Mouse (Mus musculus) heart, adult 18-20 months (tissue): ENCODE results near the gene Dbr1. TPM values are rescaled to one million over a fixed set of nuclear protein-coding genes. Genes with fewer than 3 reads are reported as not detected.
A peak's percentile ranks its signal among the peaks of the same experiment; 100 is the strongest.
"Not testable (repeated sequence)": the region's sequence is repeated elsewhere in the genome, so short reads cannot be mapped to it uniquely, and the experiment has no call there.

Source experiments
- DNase-seq, 2 experiments: peaks; one replicate each; pipeline ENCODE4 v3.0.0; 2021 to 2022; ENCODE audit warnings: mixed read lengths in 1 of 2
- long read RNA-seq, 2 experiments: library from polyadenylated mRNA; stranded (forward); transcript quantifications; one replicate each; pipeline ENCODE4 v2.0.0; 2021
- total RNA-seq, 2 experiments: library from RNA; stranded (reverse); gene quantifications; 2 replicates each; pipeline ENCODE4 v1.2.3; 2021

Gene Dbr1
- 1 to 10 TPM; 5.6 to 6.9 TPM for total RNA-seq
- long read RNA-seq, experiment 1, transcript Dbr1-201 (8 exons, 2,261 nt): major isoform, 6 of 7 reads
- long read RNA-seq, experiment 1, partial matches to known transcripts: 0 of 7 reads
- long read RNA-seq, experiment 1, other reads (novel, unspliced or antisense): 1 of 7 reads
- long read RNA-seq, experiment 2, partial matches to known transcripts: 0 of 3 reads
- long read RNA-seq, experiment 2, other reads (novel, unspliced or antisense): 1 of 3 reads

DNA sequence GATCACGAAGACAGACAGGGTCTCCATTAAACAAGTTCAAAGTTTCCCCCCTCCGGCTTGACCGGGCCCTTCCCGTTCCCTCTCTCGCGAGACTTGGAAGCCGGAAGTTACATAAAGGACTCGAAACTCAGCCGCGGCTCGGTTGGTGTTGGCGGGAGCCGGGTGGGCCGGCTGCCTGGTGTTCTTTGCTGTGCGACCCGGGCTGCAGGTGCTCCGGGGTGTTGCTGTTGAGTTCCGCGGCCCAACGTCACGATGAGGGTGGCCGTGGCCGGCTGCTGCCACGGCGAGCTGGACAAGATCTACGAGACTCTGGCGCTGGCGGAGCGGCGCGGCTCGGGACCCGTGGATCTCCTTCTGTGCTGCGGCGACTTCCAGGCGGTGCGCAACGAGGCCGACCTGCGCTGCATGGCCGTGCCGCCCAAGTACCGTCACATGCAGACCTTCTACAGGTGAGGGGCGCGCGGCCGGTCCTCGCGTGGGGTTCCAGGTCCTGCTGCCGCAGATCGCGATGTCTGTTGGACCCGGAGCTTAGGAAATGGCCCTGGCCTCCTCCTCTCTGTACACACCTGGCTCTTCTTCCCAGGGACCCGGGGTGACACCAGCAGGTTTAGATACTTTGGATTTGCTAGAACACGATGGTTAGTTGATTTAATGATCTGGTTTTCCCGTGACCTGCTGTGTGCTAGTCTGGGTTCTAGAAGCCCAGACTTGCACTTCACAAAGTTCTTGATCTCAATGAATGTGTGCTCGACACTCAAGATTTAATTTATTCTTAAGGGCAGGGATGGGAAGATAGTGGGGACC is at the start of gene Dbr1:
TSS of gene Dbr1 (plus strand) at position 123 of the 804 bp plus-strand sequence.
- peak; percentile 95 to 97 for DNase-seq

DNA sequence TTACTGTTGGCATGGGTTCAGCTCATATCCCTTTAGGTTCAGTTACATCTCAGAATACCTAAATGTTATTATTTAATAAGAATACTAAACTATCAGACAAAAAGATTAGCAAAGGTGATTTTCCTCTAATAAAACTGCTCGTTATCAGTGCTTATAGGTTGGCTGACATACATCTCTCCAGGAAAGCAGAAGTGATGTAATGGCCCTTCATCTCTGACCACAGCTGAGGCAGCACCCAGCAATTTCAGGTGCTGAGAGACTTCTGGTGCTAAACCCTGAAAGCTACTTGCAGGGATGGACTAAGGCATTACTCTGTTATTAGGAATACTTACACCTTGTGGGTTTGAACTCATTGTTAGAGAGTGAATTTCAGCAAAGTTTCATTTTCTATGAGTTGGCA is 43.7 kb upstream of the Dbr1 start:
- no peak for DNase-seq

DNA sequence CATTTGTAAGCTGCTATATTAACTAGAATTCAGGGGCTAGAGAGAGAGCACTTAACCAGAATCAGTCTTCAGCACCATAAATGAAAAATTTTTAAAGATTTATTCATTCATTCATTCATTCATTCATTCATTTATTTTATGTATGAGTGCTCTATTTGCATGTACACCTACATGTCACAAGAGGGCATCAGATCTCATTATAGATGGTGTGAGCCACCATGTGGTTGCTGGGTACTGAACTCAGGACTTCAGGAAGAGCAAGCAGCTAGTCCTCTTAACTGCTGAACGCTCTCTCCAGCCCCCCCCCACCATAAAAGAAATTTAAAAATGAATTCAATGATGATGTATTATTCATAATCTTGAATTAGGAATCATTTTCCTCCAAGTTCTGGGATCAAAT is 29.3 kb upstream of the Dbr1 start:
- no peak for DNase-seq

DNA sequence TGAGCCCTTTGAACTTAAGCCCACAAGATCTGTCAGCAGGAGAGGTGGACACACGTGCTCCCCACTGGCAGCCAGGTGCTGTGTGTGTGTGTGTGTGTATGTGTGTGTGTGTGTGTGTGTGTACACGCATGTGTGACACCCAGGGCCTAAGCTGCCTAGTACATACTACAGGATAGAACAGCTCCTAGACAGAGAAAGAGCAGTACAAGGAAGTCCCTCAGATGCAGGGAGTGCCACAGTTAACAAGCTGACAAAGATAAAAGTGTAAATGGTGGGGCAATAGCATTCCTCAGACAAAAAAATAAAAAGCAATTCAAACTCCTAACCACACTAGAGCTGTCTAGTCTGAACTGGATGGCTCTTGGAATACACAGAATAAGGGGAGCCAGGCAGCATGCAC is 23.5 kb upstream of the Dbr1 start:
- DNase-seq: no peak

DNA sequence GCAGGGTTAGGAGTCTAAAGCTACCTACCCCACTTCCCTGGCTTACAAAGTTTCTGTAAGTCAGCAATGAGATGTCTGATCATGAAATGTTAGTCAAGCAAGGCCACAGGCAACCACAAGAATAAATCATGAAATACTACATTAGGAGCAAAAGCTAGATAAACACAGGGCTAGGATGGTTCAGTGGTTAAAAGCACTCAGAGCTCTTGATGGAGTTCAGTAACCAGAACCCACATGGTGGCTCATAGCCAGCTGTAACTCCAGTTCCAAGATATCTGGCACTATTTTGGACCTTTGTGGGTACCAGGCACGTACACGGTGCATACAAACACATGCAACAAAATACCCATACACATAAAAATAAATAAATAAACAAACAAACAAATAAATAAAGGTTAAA is 22.6 kb upstream of the Dbr1 start:
- DNase-seq: peak; percentile 12 to 19

DNA sequence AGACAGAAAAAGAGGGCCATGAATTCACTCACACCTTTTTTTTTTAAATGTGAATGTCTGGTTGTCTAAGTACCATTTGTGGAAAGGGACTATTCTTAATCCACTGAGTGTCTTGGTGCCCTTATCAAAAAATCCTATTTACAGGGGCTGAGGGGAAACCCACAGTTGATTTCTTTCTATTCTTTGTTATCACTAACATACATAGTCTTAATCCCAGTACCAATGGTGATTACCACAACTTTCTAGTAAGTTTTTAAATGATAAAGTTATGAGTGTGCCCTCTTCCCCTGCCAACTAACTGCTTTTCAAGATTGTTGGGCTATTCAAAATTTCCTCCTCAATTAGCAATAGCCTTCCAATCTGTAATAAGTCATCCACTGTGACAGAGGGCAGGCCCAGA is 21.5 kb upstream of the Dbr1 start:
- no peak for DNase-seq

DNA sequence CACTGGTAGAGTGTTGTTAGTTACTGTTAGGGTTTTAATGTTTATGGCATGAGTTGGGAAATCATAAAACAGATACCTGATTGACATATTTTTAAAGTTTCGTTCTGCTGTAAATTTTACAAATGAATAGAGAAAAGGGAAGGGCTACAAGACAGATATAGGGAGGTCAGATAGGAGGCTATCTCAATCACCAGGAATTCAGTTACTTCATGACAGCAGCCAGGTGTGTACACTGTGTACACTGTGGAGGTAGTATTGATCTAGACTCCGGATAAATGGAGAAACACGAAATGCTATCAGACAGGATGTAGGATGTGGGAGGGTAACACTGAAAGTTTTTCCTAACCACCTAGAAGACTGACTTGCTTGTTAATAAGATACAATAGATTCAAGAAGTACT is 20.3 kb upstream of the Dbr1 start:
- DNase-seq: no peak

DNA sequence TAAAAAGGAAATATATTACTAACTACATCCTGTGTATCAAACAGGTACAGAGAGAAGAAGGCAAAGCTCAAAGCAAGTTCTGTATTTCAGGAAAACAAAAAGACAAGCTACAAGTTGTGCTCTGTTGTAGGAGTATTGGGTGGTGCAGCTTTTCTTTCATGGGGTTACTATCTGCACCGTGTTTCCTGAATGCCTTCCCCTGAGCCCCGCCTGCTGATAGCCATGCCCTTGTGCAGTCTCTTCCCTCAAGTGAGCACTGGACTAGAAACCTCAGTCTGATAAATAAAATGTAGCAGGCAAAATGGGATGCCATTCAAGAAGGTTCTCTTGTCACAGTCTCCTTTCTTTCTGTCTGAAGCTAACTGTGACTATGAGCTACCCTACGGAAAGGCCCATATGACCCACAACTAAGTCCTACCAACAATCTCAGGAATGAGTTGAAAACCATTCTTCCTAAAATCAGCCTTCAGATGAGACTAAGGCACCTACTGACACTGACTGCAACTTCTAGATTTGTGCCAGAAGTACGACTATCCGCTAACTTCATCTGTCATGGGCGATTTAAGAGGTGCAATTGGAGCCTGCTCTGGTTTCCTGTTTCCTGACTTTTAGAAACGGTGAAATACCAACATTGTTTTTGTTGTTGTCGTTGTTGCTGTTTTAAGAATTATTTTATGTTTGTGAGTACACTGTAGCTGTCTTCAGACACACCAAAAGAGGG is 17.9 kb upstream of the Dbr1 start:
- DNase-seq: no peak

DNA sequence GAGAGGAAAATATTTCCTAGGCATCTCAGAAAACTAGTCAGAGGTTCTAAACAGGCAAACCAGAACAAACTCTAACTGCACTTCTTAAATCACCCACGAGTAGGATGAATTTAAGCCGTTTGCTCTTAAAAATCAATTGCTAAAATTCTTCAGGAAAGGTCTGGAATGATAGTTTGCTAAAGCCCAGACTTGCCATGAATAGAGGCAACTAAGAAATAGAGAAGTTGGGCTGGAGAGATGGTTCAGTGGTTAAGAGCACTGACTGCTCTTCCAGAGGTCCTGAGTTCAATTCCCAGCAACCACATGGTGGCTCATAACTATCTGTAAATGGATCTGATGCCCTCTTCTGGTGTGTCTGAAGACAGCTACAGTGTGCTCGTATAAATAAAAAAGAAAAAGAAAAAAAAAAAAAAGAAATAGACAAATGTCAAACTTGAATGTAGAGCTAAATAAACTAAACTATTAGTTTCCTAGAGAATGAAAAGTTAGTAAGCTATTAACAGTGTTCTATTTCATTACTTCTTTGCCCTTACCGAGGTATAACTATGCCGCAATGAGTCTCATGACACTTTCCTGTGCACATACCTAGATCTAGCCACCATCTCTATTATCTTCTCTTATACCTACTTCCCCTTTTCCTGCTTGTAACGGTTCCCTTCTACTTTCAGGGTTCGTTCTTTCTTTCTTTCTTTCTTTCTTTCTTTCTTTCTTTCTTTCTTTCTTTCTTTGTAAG is 16.6 kb upstream of the Dbr1 start:
- DNase-seq: no peak

DNA sequence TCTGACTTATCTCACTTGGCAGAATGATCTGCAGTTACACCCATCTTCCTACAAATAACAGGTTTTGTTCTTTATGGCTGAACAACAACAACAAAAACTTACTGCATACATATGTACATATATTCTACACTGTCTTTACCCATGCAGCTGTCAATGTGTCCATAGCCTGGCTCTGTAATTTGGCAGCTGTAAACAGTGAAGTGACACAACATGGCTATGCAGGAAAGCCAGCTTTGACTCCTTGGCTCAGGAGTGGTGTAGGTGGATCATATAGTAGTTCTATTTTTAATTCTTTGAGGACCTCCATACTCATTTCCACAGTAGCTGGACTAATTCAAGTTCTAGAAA is 16.1 kb upstream of the Dbr1 start:
- no peak for DNase-seq

DNA sequence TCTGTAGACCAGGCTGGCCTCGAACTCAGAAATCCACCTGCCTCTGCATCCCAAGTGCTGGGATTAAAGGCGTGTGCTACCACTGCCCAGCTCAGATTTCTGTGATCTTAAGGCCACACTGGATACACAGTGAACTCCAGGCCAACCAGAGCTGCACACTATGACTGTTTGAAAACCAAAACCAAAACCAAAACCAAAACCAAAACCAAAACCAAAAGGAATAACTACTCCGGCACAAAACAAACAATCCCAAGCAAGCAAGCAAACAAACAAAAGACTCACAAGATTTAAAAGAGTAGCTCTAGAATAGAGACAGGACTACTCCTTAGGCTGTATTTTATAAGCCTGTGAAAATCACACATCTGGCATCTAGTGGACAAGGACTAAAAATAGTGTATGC is 15.2 kb upstream of the Dbr1 start:
- no peak for DNase-seq

DNA sequence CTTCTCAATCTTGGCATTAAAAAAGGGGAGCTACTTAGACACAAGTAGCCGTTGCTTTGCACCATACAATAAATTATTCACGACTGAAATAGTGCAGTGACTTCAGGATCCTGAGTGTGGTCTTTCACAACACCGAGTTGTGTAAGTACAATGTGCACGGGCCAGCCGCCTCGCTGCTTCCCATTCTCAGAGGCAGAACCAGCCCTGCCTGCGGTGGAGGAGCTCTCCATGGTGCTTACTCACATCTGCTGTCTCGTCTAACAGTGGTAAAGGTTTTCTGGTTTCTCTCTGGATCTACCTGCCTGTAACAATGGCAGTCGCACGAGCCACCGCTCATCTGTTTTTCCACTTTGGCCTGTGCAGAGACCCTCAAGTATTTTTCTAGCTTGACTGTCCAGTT is 11.9 kb upstream of the Dbr1 start:
- DNase-seq: peak; percentile 58 to 72

DNA sequence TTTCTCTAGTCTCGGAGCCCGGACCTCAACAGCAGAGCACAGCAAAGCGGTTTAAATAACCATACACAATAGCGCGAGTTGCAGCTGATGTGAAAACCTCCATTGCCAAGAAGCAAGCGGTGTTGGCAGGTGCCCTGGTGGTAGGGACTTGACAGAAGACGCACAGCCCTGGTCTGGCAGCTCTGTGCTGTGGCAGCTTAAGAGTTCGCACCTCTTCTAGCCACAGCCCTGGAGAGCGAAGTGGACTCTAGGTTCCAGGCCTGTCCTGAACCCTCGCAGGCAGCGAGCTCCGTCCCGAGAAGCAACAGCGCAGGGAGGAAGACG is 7.6 kb upstream of the Dbr1 start:
- no peak for DNase-seq

DNA sequence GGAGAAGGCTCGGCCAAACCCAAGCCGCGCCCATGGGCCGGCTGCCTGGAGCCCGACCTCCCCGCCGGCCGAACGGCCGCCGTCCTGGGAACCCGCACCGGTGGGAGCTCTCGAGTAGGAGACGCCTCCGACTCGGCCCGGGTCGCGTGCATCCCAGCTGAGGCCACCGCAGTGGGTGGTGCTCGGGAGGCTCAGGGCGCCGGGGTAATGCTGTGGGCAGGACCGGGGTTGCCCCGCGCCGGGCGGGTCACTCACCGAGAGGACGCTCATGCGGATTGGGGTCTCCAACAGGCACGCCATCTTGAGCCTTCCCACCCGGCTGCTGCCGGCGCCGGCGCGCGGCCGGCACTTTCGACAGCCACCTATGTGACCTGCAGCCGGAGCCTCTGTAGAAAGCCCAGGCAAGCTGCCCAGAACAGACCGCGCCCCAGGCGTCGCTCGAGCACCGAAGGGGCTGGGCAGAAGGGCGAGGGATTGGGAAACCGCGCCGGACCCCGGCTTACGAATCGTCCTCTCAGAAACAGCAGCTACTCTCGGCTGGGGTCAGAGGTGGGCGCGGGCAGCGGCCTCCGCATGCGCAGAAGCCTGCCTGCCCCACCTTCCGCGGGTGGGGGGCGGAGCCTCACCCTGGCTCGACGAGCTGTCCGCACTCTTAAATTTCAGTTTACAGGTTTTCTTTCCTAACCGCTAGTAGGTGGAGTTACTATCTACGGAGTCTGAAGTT is 7.1 kb upstream of the Dbr1 start, which contains the start of gene Armc8:
TSS of gene Armc8 (minus strand) at position 553 of the 724 bp plus-strand sequence.
- DNase-seq: peak; percentile 91 to 94

DNA sequence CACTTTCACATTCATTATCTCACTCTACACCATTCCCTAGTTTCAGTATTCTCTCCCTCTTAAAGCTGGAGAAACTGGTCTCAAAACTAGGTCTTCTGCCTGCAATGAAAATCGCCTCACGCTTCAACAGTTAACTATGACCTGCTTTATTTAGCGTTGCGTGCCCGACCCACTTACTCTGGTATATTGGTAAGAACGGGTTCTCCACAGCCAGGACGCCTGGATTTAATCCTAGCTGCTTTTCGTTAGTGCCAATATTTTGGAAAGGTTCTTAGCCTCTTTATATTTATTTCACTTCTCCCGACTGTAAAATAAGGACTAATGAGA is 6.6 kb upstream of the Dbr1 start:
- DNase-seq: no peak

DNA sequence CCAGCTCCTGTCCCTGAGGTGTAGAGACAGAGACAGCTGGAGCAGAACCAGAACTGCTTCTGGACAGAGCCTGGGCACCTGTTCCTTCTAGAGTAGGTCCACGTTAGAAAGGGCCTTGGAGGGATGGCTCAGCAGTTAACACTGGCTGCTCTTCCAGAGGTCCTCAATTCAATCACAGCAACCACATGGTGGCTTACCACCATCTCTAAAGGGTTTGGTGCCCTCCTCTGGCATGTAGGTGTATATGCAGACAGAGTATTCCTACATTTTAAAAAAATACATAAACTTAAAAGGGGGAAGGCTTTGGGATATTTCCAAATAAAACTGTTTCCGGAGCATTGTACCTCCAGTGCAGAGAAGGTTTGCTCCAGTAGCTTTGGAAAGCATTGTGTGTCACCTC is 5.1 kb downstream of the Dbr1 start:
- DNase-seq: peak; percentile 12 to 26

DNA sequence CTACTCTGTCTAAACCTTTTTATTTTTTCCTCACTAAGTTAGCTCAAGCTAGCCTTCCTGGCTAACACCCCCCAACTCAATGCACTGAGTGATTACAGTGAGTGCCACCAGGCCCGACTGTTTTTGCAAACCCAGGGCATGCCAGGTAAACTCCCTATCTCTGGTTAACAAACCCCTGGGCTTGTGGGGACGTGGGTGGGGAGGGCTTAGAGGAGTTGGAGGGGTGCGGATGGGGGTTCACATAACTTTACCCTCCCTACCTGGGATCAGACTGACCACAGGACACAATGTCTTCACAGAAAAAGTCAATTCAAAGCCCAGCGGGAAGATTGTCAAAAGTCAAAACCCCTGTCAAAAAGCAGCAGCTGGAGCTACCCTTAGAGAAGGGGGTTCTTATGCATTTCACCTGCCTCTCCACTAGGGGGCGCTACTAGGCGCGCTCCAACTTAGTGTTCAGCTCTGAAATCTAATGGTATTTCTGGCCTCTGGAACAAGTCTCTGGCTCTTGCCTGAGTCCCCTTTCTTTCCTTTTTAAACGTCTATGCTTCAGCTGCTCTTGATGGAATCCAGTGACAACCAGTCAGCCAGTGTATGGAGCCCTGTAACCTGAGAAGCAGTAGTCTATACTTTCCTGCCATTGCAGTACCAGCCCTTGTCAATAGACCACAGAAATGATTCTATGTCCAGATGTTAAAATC is 12.1 kb downstream of the Dbr1 start:
- peak; percentile 22 to 75 for DNase-seq

DNA sequence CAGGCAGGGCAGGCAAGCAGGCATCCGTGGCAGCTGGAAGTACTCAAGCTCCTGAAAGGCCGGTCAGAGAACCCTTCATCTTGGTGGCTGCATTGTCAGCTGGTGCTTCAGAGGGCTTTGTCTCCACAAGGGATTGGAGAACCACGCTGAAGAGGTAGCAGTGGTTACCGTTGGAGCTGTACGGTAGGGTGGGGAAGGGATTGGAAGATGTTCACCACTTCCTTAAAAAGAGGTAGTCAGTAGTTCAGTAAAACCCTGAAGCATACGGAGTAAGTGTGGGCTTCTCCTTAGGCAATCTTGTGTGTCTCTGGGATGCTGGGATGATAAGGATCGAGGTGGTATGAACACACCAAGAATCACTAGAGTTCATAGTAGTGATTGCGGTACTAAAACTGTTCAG is 15.5 kb downstream of the Dbr1 start:
- no peak for DNase-seq

DNA sequence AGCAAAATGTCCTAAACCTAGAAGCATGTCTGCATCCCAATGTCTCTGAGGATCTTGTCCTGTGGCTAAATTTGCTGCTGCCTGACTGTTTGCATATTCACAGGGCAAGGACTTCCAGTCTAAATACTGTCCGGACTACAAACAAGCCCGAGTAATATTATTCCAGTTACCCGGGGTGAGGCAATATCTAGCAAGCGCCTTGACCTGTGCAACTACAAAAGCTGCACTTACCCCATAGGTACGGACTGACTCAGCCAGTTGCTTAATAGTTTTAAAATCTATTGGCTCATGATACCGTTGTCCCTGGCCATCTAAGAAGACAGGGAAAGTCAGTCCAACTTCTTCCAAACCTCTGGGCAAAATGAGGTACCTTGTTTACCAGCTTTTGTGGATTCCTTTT is 23.5 kb downstream of the Dbr1 start:
- not testable (repeated sequence) for DNase-seq

DNA sequence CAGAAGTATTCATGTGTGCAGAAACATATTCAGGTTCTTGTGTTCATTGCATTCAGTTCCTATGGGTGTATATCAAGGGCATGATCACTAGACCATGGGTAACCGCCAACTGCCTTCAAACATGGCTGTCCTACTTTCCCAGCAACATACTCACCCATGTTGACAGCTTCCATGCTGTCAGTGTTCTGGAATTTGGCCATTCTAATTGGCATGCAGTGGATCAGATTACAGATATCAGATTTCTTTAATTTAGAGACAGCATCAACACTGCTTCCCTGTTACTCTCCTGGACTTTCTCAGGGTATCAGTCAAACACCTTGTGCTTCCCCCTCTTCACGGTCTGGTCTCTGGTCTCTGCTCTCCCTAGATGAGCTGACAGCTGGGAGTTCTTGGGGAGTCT is 28.0 kb downstream of the Dbr1 start:
- DNase-seq: no peak

DNA sequence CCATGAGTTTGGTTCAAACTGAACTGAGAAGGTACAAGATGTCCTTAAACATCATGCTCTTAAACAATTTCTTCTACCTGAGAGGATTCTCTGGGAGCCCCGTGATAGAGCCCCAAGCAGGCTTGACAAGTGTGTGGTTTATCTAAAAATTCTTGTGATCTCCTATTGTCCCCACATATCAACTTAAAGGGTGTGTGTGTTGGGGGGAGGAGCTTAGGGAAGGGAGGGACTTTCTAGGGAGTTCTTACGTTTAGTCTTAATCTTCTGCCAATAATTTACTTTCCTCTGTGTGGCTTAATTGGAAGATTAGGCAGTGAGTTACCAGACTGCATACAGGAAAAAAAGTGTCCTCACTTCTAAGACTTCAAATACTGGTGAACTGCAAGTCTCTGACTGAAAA is 36.6 kb downstream of the Dbr1 start, which contains the start of gene A4gnt:
TSS of gene A4gnt (plus strand) at position 301 of the 400 bp plus-strand sequence.
- DNase-seq: no peak

DNA sequence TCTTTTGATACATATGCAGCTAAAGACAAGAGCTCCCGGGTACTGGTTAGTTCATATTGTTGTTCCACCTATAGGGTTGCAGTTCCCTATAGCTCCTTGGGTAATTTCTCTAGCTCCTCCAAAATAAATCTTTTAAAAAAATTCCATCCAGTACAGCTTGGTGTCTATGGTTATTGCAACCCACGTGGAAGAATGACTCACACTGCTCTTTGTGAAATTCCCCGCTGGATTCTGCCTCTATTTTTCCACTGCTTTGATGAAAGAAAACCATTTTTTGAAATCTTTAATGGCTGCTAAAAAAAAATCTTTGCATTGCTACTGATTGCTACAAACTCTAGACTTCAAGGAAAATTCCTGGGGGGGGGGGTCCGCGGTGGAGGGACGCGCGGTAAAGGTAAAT is 44.1 kb downstream of the Dbr1 start:
- DNase-seq: no peak
